Mouse (Mus musculus): ENCODE measurements around the gene Cacna1b. TPM values are rescaled to one million over a fixed set of nuclear protein-coding genes. Genes with fewer than 3 reads are reported as not detected.

The Cacna1b gene
- polyA plus RNA-seq (2012) = 0.29 and 0.36 TPM in 2 replicates

DNA sequence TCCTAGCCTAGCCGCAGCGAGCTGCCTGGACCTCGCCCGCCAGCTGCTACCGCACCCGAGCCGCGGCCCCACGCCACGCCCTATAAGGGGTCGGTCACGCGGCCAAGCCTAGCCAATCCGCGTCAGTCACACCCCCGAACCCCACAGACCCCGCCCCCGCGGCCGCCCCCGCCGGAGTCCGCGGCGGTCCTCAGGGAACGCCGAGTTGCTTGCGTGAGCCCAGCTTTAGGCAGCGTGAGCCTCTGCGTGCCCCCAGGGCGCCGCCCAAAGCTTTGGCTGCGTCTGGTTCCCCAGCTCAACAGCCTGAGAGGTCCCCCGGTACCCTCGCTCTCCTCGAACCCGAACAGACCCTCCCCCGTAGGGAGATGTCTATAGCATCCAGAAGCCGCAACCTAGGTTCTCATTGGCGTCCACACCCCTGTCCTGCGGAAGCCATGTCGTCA, at the start of gene Cacna1b:
Cacna1b (minus strand) TSS at position 38 of the 443 bp plus-strand sequence.

Other genes starting within 250 kb of the Cacna1b start
- gene Ehmt1, start 156.5 kb upstream of the Cacna1b start, polyA plus RNA-seq (2012) = 81.3 and 86.0 TPM in 2 replicates
- 89.7 and 94.3 TPM in 2 replicates for gene Arrdc1, start 172.1 kb upstream of the Cacna1b start, polyA plus RNA-seq (2012)
- gene Zmynd19, start 186.6 kb upstream of the Cacna1b start, polyA plus RNA-seq (2012) = 11.1 and 13.2 TPM in 2 replicates
- gene Dph7, start 199.2 kb upstream of the Cacna1b start, polyA plus RNA-seq (2012) = 20.1 and 24.2 TPM in 2 replicates
- 47.1 and 48.8 TPM in 2 replicates for gene Mrpl41, start 211.9 kb upstream of the Cacna1b start, polyA plus RNA-seq (2012)
- 11.5 and 13.6 TPM in 2 replicates for gene Pnpla7, start 212.9 kb upstream of the Cacna1b start, polyA plus RNA-seq (2012)